Mouse (Mus musculus) spleen, adult 2 months (tissue): Measurements from ENCODE around the gene Crebbp. TPM values are rescaled to one million over a fixed set of nuclear protein-coding genes. Genes with fewer than 3 reads are reported as not detected.

ENCODE experiments used
- DNase-seq, 2 experiments: peaks; one replicate each; pipeline versions ENCODE4 v3.0.0 to v3.0.0-alpha.2; 2012 to 2021; ENCODE audit warnings: low spot score in 2 of 2, low read depth in 1 of 2
- H3K27ac ChIP-seq: fragments of 200-500 bp; 2 replicates; pipeline ENCODE4 v1.5.1; 2012; ENCODE audit warnings: low read length, inconsistent platforms; ENCODE audit not compliant: insufficient read depth
- H3K27me3 ChIP-seq: fragments of 200-500 bp; 2 replicates; pipeline ENCODE4 v1.6.1; 2012; ENCODE audit warnings: mild to moderate bottlenecking, moderate library complexity, low read length, inconsistent platforms; ENCODE audit not compliant: control insufficient read depth, insufficient read depth
- H3K36me3 ChIP-seq: fragments of 200-500 bp; 2 replicates; pipeline ENCODE4 v1.6.1; 2012; ENCODE audit warnings: mild to moderate bottlenecking, low read length, inconsistent platforms; ENCODE audit not compliant: control insufficient read depth, insufficient read depth
- H3K4me1 ChIP-seq: fragments of 200-500 bp; 2 replicates; pipeline ENCODE4 v1.6.1; 2011; ENCODE audit warnings: inconsistent platforms; ENCODE audit not compliant: control insufficient read depth, insufficient read depth, insufficient read length
- H3K4me3 ChIP-seq: fragments of 200-500 bp; 2 replicates; pipeline ENCODE4 v1.5.1; 2011; ENCODE audit warnings: mild to moderate bottlenecking, inconsistent platforms; ENCODE audit not compliant: insufficient read depth, insufficient read length; ENCODE audit errors: extremely low read depth
- CTCF ChIP-seq: fragments of 200-500 bp; IDR thresholded peaks from 2 replicates; pipeline ENCODE4 v1.5.1; 2011; ENCODE audit warnings: mild to moderate bottlenecking, inconsistent platforms; ENCODE audit not compliant: insufficient read depth, insufficient read length, insufficient replicate concordance; ENCODE audit errors: extremely low read depth
- POLR2A ChIP-seq: fragments of 200-500 bp; IDR thresholded peaks from 2 replicates; pipeline ENCODE4 v1.6.1; 2011; ENCODE audit warnings: low read depth, low read length, inconsistent platforms
- WGBS: fragments of 180-500 bp; shearing (Covaris S2); methylation state at CpG from one replicate; pipeline ENCODE4 v1.1.7; 2018; 5-methylcytosine and 5-hydroxymethylcytosine counted together
- polyA plus RNA-seq: library from polyadenylated mRNA; depleted of rRNA; stranded (reverse); fragments of >200 nt; gene quantifications from 2 replicates; pipeline ENCODE4 v1.2.3, GENCODE M21; 2012

Gene Crebbp
- polyA plus RNA-seq, 1 experiment = 25.6 TPM

- Histone ChIP-seq H3K4me3 (no peak overlapping the region), H3K4me1 (no peaks in the 10 kb centered on the region), H3K27ac (no peak overlapping the region), H3K36me3 (no peaks in the 10 kb centered on the region), H3K27me3 (no peaks in the 10 kb centered on the region)
- no peak for DNase-seq
- no peak for TF ChIP-seq POLR2A
- no peak for TF ChIP-seq CTCF
- WGBS = 97% methylated on average over 2 of the region's 2 CpGs
Observed at GRCm38 (mm10) chr16:4225841-4226240, 12.0 kb upstream of the Crebbp start.

- H3K36me3 ChIP-seq = no peaks in the 10 kb centered on the region
- peak overlapping the region; percentile 97 for H3K4me3 ChIP-seq
- 69% methylated on average over 10 of the region's 10 CpGs for WGBS
- DNase-seq = no peak
- H3K4me1 ChIP-seq = peaks cover 10% of the 10 kb centered on the region
- no peak overlapping the region for H3K27ac ChIP-seq
- H3K27me3 ChIP-seq = no peaks in the 10 kb centered on the region
- TF ChIP-seq CTCF = no peak
- no peak for TF ChIP-seq POLR2A
Observed at GRCm38 (mm10) chr16:4214631-4215240, 939 bp upstream of the Crebbp start.

DNA sequence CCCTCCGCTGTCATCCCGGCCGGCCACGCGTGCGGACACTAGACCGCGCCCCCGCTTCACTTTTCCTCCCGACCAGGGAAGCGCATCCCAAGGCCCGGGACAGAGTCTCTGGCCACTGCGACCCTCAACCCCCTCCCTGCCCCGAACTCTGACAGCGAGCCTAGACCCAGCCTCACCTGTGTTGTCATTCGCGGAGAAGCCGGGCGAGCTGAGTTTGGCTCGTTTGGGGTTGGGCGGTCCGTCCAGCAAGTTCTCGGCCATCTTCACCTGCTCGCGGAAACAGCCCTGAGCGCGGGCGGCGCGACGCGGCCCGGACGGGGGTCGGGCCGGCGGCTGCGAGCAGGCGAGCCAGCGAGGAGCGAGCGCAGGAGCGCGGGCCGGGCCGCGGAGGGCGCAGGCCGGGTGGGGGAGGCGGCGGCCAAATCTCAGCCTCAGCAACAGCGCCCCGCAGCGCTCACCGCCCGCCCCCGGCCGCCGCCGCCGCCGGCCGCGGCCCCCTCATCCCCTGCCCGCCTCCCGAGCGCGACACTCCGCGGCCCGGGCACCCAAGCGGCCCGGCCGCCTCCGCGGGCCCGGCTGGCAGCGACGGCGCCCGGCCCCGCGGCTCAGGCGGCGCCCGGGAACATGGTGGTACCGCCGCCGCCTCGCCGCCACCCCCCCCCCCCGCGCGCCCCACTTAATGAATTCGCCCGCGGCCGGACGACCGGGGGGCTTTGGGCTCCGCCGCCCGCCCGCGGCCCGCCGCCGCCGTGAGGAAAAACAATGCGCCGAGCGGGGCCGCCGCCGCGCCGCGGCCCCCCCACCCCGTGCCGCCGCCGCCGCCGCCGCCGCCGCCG, 616 bp downstream of the Crebbp start:
- Histone ChIP-seq H3K4me1 (peaks cover 10% of the 10 kb centered on the region), H3K36me3 (no peaks in the 10 kb centered on the region), H3K27ac (peak overlapping the region; percentile 97), H3K27me3 (no peaks in the 10 kb centered on the region), H3K4me3 (peak overlapping the region; percentile 97)
- DNase-seq = peak; percentile 21 to 63
- WGBS = 3% methylated on average over 102 of the region's 128 CpGs
- TF ChIP-seq POLR2A = no peak
- no peak for TF ChIP-seq CTCF

- peaks cover 10% of the 10 kb centered on the region for H3K4me1 ChIP-seq
- H3K36me3 ChIP-seq = peaks cover 2% of the 10 kb centered on the region; the same call in 1 of the 2 replicates
- DNase-seq = no peak
- WGBS = 3% methylated on average over 23 of the region's 23 CpGs
- TF ChIP-seq POLR2A (no peak), CTCF (no peak)
- no peaks in the 10 kb centered on the region for H3K27me3 ChIP-seq
- H3K27ac ChIP-seq = no peak overlapping the region
- H3K4me3 ChIP-seq = peak overlapping the region; percentile 97
Observed at GRCm38 (mm10) chr16:4212167-4212962, 1.4 kb downstream of the Crebbp start.

- Histone ChIP-seq H3K4me1 (peaks cover 10% of the 10 kb centered on the region), H3K4me3 (no peak overlapping the region), H3K27ac (no peak overlapping the region), H3K36me3 (peaks cover 4% of the 10 kb centered on the region; the same call in 1 of the 2 replicates), H3K27me3 (no peaks in the 10 kb centered on the region)
- no peak for DNase-seq
- 75% methylated on average over 1 of the region's 1 CpGs for whole genome bisulfite sequencing
- TF ChIP-seq CTCF (no peak), POLR2A (no peak)
Observed at GRCm38 (mm10) chr16:4210290-4210689, 3.5 kb downstream of the Crebbp start.

GRCm38 (mm10) chr16:4203592-4203991, 10.2 kb downstream of the Crebbp start:
- DNase-seq = no peak
- WGBS = 95% methylated on average over 1 of the region's 1 CpGs
- Histone ChIP-seq H3K27me3 (no peaks in the 10 kb centered on the region), H3K36me3 (peaks cover 4% of the 10 kb centered on the region; the same call in 1 of the 2 replicates), H3K4me3 (no peak overlapping the region), H3K27ac (no peak overlapping the region), H3K4me1 (peaks cover 8% of the 10 kb centered on the region)
- TF ChIP-seq POLR2A (no peak), CTCF (no peak)
